Mouse (Mus musculus): Measurements from ENCODE around the gene Ptpn6. TPM values are rescaled to one million over a fixed set of nuclear protein-coding genes. Genes with fewer than 3 reads are reported as not detected.
A peak's percentile ranks its signal among the peaks of the same experiment; 100 is the strongest.

Gene Ptpn6
- polyA plus RNA-seq, 1 experiment from 2014 or later = 5.6 TPM

GRCm38 (mm10) chr6:124720904-124721303, 17.6 kb downstream of the Ptpn6 start:
- Histone ChIP-seq H3K4me1 (no peaks in the 10 kb centered on the region), H3K27me3 (no peaks in the 10 kb centered on the region), H3K27ac (replicated peaks) (no peak overlapping the region), H3K9ac (replicated peaks) (no peak overlapping the region), H3K9me3 (no peaks in the 10 kb centered on the region), H3K4me2 (replicated peaks) (no peak overlapping the region), H3K4me3 (no peak overlapping the region), H3K36me3 (peaks cover 21% of the 10 kb centered on the region)
- 76% methylated on average over 11 of the region's 11 CpGs for WGBS
- no peak for ATAC-seq (ENCODE audit: low FRiP score, low read depth)

- Histone ChIP-seq H3K4me1 (no peaks in the 10 kb centered on the region), H3K4me2 (replicated peaks) (no peak overlapping the region), H3K27ac (replicated peaks) (no peak overlapping the region), H3K9ac (replicated peaks) (no peak overlapping the region), H3K27me3 (no peaks in the 10 kb centered on the region), H3K9me3 (no peaks in the 10 kb centered on the region), H3K4me3 (no peak overlapping the region), H3K36me3 (peaks cover 36% of the 10 kb centered on the region)
- 73% methylated on average over 7 of the region's 7 CpGs for WGBS
- ATAC-seq (ENCODE audit: low FRiP score, low read depth) = no peak
Observed at GRCm38 (mm10) chr6:124719354-124719978, 19.0 kb downstream of the Ptpn6 start.

GRCm38 (mm10) chr6:124718703-124719102, 19.8 kb downstream of the Ptpn6 start:
- no peak overlapping the region for H3K9ac ChIP-seq (replicated peaks)

GRCm38 (mm10) chr6:124717968-124718367, 20.5 kb downstream of the Ptpn6 start:
- no peak for ATAC-seq (ENCODE audit: low FRiP score, low read depth)
- no peak overlapping the region for H3K4me2 ChIP-seq (replicated peaks)
- H3K27me3 ChIP-seq = no peaks in the 10 kb centered on the region
- WGBS = 83% methylated on average over 13 of the region's 13 CpGs
- no peak overlapping the region for H3K27ac ChIP-seq (replicated peaks)
- no peak overlapping the region for H3K4me3 ChIP-seq
- H3K4me1 ChIP-seq = peaks cover 13% of the 10 kb centered on the region
- H3K36me3 ChIP-seq = peaks cover 43% of the 10 kb centered on the region
- H3K9ac ChIP-seq (replicated peaks) = no peak overlapping the region
- no peaks in the 10 kb centered on the region for H3K9me3 ChIP-seq

More at GRCm38 (mm10) chr6:124718703-124719102, 19.8 kb downstream of the Ptpn6 start:
- Histone ChIP-seq H3K27ac (replicated peaks) (no peak overlapping the region), H3K4me1 (peaks cover 5% of the 10 kb centered on the region), H3K9me3 (no peaks in the 10 kb centered on the region), H3K4me3 (no peak overlapping the region), H3K36me3 (peaks cover 42% of the 10 kb centered on the region), H3K27me3 (no peaks in the 10 kb centered on the region), H3K4me2 (replicated peaks) (no peak overlapping the region)
- ATAC-seq (ENCODE audit: low FRiP score, low read depth) = no peak
- WGBS = 57% methylated on average over 16 of the region's 16 CpGs

- no peak for ATAC-seq (ENCODE audit: low FRiP score, low read depth)
Observed at GRCm38 (mm10) chr6:124716864-124717490, 21.5 kb downstream of the Ptpn6 start.

GRCm38 (mm10) chr6:124712918-124713317, 25.6 kb downstream of the Ptpn6 start:
- Histone ChIP-seq H3K36me3 (peaks cover 47% of the 10 kb centered on the region), H3K27me3 (no peaks in the 10 kb centered on the region), H3K9me3 (no peaks in the 10 kb centered on the region), H3K9ac (replicated peaks) (peak overlapping the region; percentile 94), H3K4me2 (replicated peaks) (peak overlapping the region; percentile 97), H3K27ac (replicated peaks) (peak overlapping the region; percentile 80; the same call in 1 of the 2 replicates), H3K4me1 (peaks cover 32% of the 10 kb centered on the region), H3K4me3 (peak overlapping the region; percentile 96)
- no peak for ATAC-seq (ENCODE audit: low FRiP score, low read depth)
- WGBS = 17% methylated on average over 11 of the region's 11 CpGs

More at GRCm38 (mm10) chr6:124716864-124717490, 21.5 kb downstream of the Ptpn6 start:
- Histone ChIP-seq H3K4me2 (replicated peaks) (no peak overlapping the region), H3K27ac (replicated peaks) (no peak overlapping the region), H3K4me1 (peaks cover 17% of the 10 kb centered on the region), H3K9ac (replicated peaks) (no peak overlapping the region), H3K36me3 (peaks cover 43% of the 10 kb centered on the region), H3K27me3 (no peaks in the 10 kb centered on the region), H3K4me3 (no peak overlapping the region), H3K9me3 (no peaks in the 10 kb centered on the region)
- 66% methylated on average over 20 of the region's 20 CpGs for WGBS

- Histone ChIP-seq H3K9ac (replicated peaks) (peak within 1 kb of the TSS; percentile 94), H3K4me3 (peak within 1 kb of the TSS; percentile 96), H3K27me3 (no peaks in the 10 kb centered on the region), H3K4me2 (replicated peaks) (peak within 1 kb of the TSS; percentile 97), H3K36me3 (peaks cover 48% of the 10 kb centered on the region), H3K4me1 (peaks cover 32% of the 10 kb centered on the region), H3K9me3 (no peaks in the 10 kb centered on the region), H3K27ac (replicated peaks) (peak within 1 kb of the TSS; percentile 80)
- under 1% methylated on average over 76 of the region's 76 CpGs for WGBS
- peak; percentile 96 for ATAC-seq (ENCODE audit: low FRiP score, low read depth)
Observed at GRCm38 (mm10) chr6:124711824-124712782, 26.4 kb downstream of the Ptpn6 start, which contains the start of the genes Emg1 and Phb2. Emg1 (minus strand) TSS chr6:124712178. Phb2 (plus strand) TSS chr6:124712336.

GRCm38 (mm10) chr6:124708289-124708889, 30.1 kb downstream of the Ptpn6 start:
- no peak for ATAC-seq (ENCODE audit: low FRiP score, low read depth)
- Histone ChIP-seq H3K9ac (replicated peaks) (no peak overlapping the region), H3K36me3 (peaks cover 49% of the 10 kb centered on the region), H3K4me3 (no peak overlapping the region), H3K27ac (replicated peaks) (no peak overlapping the region), H3K9me3 (no peaks in the 10 kb centered on the region), H3K4me2 (replicated peaks) (no peak overlapping the region), H3K4me1 (peaks cover 24% of the 10 kb centered on the region), H3K27me3 (no peaks in the 10 kb centered on the region)
- WGBS = 94% methylated on average over 10 of the region's 10 CpGs

- Histone ChIP-seq H3K4me2 (replicated peaks) (no peak overlapping the region), H3K4me1 (peaks cover 12% of the 10 kb centered on the region), H3K4me3 (no peak overlapping the region), H3K36me3 (peaks cover 72% of the 10 kb centered on the region), H3K27ac (replicated peaks) (no peak overlapping the region), H3K9ac (replicated peaks) (no peak overlapping the region), H3K9me3 (no peaks in the 10 kb centered on the region), H3K27me3 (no peaks in the 10 kb centered on the region)
- no peak for ATAC-seq (ENCODE audit: low FRiP score, low read depth)
- 91% methylated on average over 5 of the region's 5 CpGs for WGBS
Observed at GRCm38 (mm10) chr6:124706061-124706627, 32.4 kb downstream of the Ptpn6 start.

GRCm38 (mm10) chr6:124704417-124704816, 34.1 kb downstream of the Ptpn6 start:
- H3K27me3 ChIP-seq = no peaks in the 10 kb centered on the region
- 93% methylated on average over 2 of the region's 2 CpGs for WGBS
- no peak overlapping the region for H3K9ac ChIP-seq (replicated peaks)
- ATAC-seq (ENCODE audit: low FRiP score, low read depth) = no peak
- no peak overlapping the region for H3K4me2 ChIP-seq (replicated peaks)
- H3K9me3 ChIP-seq = no peaks in the 10 kb centered on the region
- peaks cover 3% of the 10 kb centered on the region; the same call in 1 of the 2 replicates for H3K4me1 ChIP-seq
- H3K36me3 ChIP-seq = peaks cover 89% of the 10 kb centered on the region
- H3K4me3 ChIP-seq = no peak overlapping the region
- H3K27ac ChIP-seq (replicated peaks) = no peak overlapping the region

GRCm38 (mm10) chr6:124703789-124704188, 34.7 kb downstream of the Ptpn6 start:
- Histone ChIP-seq H3K27ac (replicated peaks) (no peak overlapping the region), H3K9ac (replicated peaks) (no peak overlapping the region), H3K4me2 (replicated peaks) (no peak overlapping the region), H3K36me3 (peaks cover 93% of the 10 kb centered on the region), H3K4me1 (no peaks in the 10 kb centered on the region), H3K27me3 (no peaks in the 10 kb centered on the region), H3K4me3 (no peak overlapping the region), H3K9me3 (no peaks in the 10 kb centered on the region)
- no peak for ATAC-seq (ENCODE audit: low FRiP score, low read depth)
- WGBS = 74% methylated on average over 7 of the region's 7 CpGs

All from midbrain, embryonic 12.5 days (tissue).